Mouse (Mus musculus) gastrocnemius, adult 8-10 months (tissue): Measurements from ENCODE around the gene 4931408C20Rik. TPM values are rescaled to one million over a fixed set of nuclear protein-coding genes. Genes with fewer than 3 reads are reported as not detected.

Source experiments
- DNase-seq, 2 experiments: peaks; one replicate each; pipeline ENCODE4 v3.0.0; 2022; ENCODE audit warnings: low spot score in 2 of 2
- total RNA-seq, 4 experiments: library from RNA; stranded (reverse); gene quantifications; 2 replicates each; pipeline ENCODE4 v1.2.4; 2022

The 4931408C20Rik gene
- not detected for total RNA-seq

GRCm38 (mm10) chr1:26686842-26687760 lies at the start of gene 4931408C20Rik:
Gene 4931408C20Rik, minus strand, starts transcription at chr1:26687460.
- DNase-seq: peak in 1 of 2 experiments; percentile 9

GRCm38 (mm10) chr1:26687926-26688325 lies 666 bp upstream of the 4931408C20Rik start:
- DNase-seq: no peak

DNA sequence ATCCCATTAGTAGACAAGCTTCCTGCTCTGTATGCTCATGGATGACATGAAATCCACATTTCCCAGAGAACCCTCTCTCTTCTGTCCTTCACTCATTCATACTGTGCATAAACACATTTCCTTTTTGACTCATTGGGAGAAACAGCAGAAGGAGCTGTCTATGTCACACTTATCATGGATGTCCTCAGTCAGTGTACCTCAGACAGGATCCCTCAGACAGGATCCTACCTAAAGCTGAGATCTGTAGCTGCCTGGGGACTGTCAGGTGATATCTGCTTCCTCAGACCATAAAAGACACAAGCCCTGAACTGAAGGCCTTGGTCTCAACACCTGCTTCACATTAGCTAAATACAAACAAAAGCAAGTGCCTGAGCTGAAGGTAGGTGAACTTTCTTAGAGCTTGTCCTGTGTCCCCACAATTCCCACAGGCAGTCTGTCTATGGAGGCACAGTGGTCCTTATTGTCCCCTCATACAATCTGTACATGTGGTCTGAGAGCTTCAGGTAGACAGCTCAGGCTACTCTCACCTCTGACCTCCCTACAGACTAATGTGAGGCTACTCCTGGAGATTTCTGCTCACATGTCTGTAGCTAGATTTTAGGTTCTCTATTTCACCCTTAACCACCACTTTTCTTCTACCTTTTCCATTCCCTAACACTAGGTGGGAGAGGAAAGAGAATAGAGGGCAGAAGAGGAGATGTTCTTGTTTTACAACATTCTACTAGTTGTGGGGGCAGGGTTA lies 1.1 kb downstream of the 4931408C20Rik start:
- DNase-seq: no peak

DNA sequence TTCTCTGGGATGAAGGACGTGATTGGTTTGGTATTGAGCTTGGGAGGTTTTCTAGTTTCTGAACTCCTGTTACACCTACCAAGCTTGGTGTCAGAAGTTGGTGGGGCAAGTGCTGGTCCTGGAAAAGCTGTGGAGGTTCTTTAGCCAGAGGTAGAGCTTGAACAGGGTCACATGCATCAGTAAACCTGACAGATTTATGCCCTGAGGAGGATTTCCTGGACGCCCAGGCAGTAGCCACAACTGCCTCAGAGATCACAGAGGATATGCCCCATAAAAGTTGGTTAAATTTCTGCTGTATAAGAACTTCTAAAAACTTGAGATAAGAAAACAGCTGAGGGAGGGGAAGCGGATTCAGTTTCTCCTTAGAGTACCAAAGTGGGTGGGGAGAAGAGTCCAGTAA lies 1.9 kb downstream of the 4931408C20Rik start:
- DNase-seq: no peak

GRCm38 (mm10) chr1:26649704-26650388 lies 37.4 kb downstream of the 4931408C20Rik start:
- DNase-seq: no peak

- DNase-seq: no peak
These were observed 51.2 kb downstream of the 4931408C20Rik start for GRCm38 (mm10) chr1:26636051-26636450.
